Mouse (Mus musculus) cerebellum, postnatal 14 days (tissue): Measurements from ENCODE around the gene Itprip.
A peak's percentile ranks its signal among the peaks of the same experiment; 100 is the strongest.

Experiments
- DNase-seq, 2 experiments: peaks; one replicate each; pipeline ENCODE4 v3.0.0; 2021; ENCODE audit warnings: mixed read lengths in 2 of 2

Itprip gene

DNA sequence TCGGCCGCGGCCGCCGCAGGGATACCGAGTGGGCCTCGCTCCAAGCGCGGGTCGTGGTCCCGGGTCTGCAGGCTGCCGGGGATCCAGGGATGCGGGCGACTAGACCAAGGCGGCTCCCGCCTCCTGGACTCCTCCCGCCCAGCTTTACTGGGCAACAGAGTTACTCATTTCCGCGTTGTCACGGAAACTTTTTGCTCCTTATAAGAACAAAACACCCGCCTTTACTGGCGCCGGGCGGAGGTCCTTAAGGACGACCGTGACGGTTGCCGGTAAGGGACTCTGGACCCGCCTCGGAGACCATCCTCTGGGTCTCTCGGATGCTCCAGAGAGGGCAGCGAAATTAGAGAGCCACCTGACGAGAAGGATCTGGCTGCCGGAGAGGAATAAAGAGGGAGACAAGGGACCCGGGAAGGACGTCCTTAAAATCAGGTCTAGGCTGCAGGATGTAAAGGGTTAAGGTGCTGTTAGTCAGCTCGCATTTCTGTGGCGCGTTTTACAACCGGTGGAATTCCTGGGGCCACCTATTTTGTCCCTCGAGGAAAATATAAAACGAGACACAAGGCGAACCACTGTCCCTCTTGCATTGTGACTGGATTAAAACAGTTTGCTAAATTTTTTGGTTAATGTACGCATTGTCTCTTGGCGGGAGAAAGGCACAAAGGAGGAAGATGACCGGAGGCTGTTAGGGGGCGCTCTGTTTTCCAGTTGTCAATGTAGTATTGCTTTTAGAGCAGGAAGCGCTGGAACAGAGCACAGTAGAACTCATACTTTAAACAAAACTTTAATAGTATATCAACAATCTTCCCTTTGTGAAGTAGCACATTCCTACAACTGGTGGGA lies at the start of gene Itprip, which contains the start of gene Cfap43:
Gene Itprip (minus strand): TSS at position 174 of the 840 bp plus-strand sequence.
Gene Cfap43 (minus strand): TSS at position 162 of the 840 bp plus-strand sequence.
- peak; percentile 55 to 59 for DNase-seq

GRCm38 (mm10) chr19:47958181-47958580 lies 39.1 kb upstream of the Itprip start:
- no peak for DNase-seq

GRCm38 (mm10) chr19:47953169-47953568 lies 34.1 kb upstream of the Itprip start:
- no peak for DNase-seq

DNA sequence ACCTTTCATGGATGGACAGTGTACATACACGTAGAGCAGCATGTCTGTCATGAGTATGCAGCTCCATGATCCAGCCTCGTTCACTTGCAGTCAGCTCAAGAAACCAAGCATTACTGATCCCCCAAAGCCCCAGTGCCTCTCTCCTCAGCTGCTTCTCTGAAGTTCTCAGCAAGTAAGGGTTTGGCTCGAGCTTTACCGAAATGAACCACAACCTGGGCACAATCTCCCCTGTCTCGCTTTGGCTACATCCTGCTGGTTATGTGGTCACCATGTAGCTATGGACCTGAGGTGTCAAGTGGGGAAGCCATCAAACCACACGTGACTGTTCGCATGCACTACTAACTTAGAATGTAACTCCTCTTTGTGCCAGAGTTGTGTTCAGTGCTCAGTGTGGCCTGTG lies 31.8 kb upstream of the Itprip start:
- no peak for DNase-seq

DNA sequence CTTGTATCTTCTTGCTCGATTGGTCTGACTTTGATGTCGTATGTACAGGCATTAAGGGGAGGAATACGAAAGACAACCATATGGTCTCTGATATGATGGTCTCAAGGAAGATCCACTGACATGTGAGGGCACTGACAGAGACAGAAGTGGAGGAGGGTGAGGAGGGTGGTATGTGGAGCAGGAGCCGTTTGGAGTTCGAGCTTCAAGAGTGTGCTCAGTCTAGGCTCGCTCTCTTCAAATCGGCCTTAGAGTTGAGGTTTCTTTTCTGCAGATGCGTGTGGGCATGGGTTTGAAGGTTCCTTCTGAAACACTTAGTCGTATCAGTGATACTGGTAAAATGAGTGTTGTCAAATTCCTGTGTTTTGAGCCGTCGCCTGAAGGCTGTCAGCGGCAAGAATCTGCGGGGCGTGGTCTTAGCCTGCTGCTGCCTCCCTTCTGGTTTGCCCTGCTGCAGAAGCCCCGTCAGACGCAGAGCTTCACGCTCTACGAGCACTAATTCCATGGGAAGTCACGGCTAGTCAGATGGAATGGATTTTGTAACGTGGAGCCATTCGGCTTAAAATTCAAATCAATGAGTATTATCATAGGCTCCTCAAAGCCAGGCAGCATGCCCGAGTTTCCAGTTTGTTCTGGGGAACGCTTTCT lies 27.8 kb upstream of the Itprip start:
- peak in 1 of 2 experiments; percentile 14 for DNase-seq

DNA sequence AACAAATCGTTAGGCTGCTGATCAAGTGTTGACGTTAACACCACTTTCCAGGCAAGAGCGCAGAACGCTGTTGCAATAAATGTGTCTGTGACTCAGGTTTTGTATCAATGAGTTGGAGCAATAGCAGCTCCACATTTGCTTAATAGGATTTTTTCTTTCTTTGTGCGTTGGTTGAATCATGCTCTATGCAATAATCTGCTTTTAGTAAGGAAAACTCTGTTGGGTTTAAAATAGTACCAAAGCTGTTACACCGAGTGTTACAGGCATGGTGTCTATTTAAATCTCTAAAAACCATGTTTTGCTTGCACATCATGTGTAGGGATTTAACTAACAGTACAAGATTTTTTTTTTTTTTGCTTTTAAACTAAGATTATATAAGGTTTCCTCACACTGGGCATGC lies 20.3 kb upstream of the Itprip start:
- DNase-seq = no peak

GRCm38 (mm10) chr19:47937443-47938406 lies 18.6 kb upstream of the Itprip start, which contains the start of gene Cfap58:
Gene Cfap58 (plus strand): TSS chr19:47937675.
- DNase-seq = peak; percentile 80 to 86

GRCm38 (mm10) chr19:47936938-47937337 lies 17.8 kb upstream of the Itprip start:
- DNase-seq = no peak

GRCm38 (mm10) chr19:47936490-47936889 lies 17.4 kb upstream of the Itprip start:
- no peak for DNase-seq

- DNase-seq = no peak
Observed at GRCm38 (mm10) chr19:47935530-47935929, 16.4 kb upstream of the Itprip start.

DNA sequence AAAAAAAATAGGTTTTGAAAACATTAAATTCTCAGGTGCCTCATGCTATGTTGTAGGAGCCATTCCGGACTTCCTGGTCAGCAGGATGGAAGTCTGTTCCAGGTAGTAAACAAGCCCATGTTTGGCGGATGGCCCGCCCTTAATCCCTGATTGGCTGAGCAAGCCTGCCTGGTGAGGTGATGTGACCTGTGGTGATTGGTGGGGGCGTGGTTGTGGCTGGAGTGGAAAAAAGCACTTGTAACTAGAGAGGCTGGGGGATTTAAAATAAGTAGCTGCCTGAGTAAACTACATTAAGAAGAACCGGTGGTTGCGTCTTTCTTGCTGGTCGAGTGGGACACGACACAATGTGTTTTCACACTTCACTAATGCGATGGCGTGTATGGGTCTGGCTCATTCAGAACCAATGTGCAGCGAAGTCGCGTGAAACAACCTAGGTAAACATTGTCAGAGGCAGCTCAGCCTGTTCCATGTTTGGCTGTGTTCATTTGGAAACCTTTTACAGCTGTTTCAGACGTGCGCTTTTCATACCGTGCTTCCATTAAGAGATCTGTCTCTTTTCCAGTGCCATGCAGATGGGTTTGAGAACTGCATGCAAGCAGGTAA lies 15.6 kb upstream of the Itprip start:
- no peak for DNase-seq

DNA sequence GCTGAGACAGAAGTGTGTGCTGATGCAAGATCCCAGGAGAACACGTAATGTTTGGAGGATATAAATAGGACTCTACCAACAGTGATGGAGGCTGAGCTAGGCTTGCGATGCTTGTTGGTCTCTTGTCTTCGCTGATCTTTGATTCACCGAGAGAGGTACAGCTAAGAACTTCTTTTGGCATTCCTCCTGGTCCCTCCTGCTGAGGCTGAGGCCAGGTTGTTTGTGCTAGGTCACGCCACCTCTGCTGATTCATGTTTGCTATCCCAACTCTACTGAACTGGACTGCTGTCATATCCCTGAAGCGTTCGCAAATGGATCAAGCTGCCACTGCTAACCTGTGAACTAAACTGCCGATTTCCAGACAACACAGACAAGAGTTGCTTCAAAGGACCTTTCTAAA lies 15.0 kb upstream of the Itprip start:
- no peak for DNase-seq

DNA sequence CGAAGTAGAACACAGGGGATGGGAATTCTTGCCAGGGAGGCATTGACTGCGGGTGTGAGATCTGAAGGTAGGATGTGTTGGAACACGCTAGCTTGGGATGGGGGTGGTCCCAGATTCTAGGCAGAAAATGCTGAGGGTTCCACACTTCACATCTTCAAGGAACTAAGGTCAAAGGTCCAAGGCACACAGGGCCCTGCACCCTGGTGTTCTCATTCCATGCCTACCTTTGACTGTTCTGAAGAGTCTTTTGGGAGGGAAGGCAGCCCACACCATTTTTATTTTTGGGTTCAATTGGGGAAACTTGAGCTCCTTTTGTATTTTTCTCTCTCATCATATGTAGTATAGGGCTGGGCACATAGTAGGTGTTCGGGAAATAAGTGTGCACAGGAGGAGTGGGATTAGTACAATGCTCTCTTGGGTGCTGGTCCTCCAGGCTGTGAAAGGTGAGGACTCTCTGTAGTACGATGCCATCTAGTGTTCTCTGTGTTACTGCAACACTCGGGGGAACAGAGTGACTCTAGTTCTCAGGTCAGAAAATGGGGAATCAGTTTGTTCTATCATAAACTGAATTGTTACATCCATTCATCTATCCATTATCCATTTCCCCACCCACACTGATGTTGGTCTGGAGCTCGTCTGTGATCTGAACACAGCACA lies 13.0 kb upstream of the Itprip start:
- DNase-seq = peak; percentile 43 to 52

DNA sequence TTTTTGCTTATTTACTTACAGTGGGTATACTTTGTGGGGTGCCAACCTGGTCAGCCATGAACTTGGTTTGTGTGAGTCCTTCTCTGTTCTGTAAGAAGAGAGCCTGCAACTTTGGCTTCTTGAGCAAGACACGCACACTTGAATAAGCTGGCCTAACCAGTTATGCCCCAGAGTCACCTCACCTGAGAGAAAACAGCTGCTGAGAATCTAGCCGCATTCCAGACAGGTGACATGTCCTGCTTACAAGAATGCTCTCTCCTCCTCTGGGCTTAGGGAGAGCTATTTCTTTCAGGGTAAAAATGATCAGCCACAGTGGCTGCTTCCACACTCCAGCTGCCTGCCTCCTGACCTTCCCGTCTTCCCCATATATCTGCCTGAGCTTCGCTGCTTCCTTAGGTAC lies 9.9 kb upstream of the Itprip start:
- no peak for DNase-seq

DNA sequence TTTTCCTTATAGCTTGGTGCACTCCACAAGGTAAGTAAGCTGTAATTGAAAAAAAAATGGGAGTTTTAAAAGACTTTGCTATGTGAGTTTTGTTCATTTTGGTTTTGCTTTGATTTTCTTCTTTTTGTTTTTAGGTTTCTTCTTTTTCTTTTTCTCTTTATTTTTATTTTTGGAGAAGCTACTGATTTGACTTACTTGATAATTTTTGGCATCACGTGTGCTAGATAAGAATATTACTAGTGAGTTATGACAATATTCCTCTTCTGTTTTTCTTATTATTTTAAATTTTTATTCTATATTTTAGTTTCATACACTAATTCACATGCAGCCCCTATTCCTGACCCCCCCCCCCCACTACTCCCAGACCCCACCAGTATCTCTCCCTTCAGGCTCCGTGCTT lies 7.9 kb upstream of the Itprip start:
- no peak for DNase-seq

- DNase-seq = no peak
Observed at GRCm38 (mm10) chr19:47925819-47926218, 6.7 kb upstream of the Itprip start.

GRCm38 (mm10) chr19:47919966-47920375 lies 872 bp upstream of the Itprip start:
- no peak for DNase-seq

- peak in 1 of 2 experiments; percentile 17 for DNase-seq
Observed at GRCm38 (mm10) chr19:47918455-47919101, 521 bp downstream of the Itprip start.

DNA sequence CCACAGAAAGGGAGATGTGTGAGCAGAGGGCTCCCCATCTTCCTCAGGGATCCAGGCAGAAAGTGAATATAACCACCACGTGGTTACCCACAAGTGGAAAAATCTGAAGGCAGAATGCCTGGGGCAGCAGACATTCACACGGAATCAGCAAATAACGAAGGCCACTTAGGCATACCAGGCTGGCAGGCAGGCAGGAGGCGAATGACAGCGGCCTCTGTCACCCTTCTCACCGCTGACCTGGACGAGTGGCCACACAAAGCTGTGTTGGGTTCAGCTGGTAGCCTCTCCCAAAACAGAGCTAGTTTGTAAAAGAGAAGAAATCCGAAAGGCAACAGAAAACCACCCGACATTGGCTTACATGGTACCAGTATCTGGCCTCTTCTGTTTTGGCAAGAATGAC lies 1.1 kb downstream of the Itprip start:
- no peak for DNase-seq

- DNase-seq = no peak
Observed at GRCm38 (mm10) chr19:47917396-47917795, 1.7 kb downstream of the Itprip start.

- DNase-seq = no peak
Observed at GRCm38 (mm10) chr19:47915251-47915650, 3.8 kb downstream of the Itprip start.
